Mouse (Mus musculus): Measurements from ENCODE around the gene Dnttip1. TPM values are rescaled to one million over a fixed set of nuclear protein-coding genes. Genes with fewer than 3 reads are reported as not detected.

Dnttip1 gene
- polyA plus RNA-seq, 1 experiment from 2014 or later: 82.0 TPM

DNA sequence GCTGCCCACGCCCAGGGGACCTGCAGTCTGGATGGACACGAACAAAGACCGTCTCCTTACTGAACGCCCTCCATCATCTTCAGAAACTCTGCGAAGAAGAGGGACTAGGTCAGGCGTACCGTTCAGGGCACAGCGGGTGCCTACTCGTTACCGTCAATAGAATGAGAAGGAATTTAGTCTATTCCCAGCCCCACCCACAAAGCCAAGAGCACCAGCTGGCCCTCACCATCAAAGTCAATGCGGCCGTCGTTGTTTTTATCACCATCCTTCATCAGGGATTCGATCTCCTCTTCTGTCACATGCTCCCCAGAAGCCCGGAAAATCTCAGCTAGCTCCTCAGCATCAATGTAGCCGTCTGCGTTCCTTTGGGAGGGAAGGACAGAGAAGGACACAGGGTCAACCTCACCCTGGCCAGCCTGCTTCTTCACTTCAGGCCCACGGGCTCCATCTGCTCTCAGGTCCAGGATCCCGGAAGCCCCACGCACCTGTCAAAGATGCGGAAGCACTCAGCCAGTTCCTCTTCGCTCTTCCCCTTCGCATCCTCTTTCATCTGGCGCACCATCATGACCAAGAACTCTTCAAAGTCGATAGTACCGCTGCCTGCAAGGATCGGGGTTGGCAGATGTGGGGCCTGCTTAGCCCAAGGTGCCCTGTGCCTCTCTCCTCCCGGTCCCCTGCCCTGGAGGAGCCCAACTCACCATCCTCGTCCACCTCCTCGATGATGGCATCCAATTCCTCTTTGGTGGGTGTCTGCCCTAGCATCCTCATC lies 31.6 kb downstream of the Dnttip1 start:
- Histone ChIP-seq H3K9me3 (replicated peaks; ENCODE audit: control insufficient read depth, low read length) (no peaks in the 10 kb centered on the region; the same call in 1 of the 2 replicates), H3K4me1 (ENCODE audit: control insufficient read depth, insufficient read depth, low read length) (no peaks in the 10 kb centered on the region), H3K4me2 (ENCODE audit: low read depth, low read length) (no peak overlapping the region), H3K9ac (replicated peaks; ENCODE audit: low read length) (no peak overlapping the region), H3K27ac (replicated peaks; ENCODE audit: low read depth, low read length) (no peak overlapping the region), H3K4me3 (ENCODE audit: low read depth, low read length) (no peak overlapping the region), H3K36me3 (replicated peaks; ENCODE audit: control insufficient read depth, insufficient read depth, low read depth, low read length) (no peaks in the 10 kb centered on the region), H3K27me3 (ENCODE audit: control insufficient read depth, insufficient read depth, low read length) (no peaks in the 10 kb centered on the region)
- 87% methylated on average over 30 of the region's 30 CpGs for WGBS
- ATAC-seq (replicated peaks; ENCODE audit: insufficient number of reproducible peaks, low FRiP score, low TSS enrichment, low read depth) (no peak), DNase-seq (ENCODE audit: low spot score) (no peak)

DNA sequence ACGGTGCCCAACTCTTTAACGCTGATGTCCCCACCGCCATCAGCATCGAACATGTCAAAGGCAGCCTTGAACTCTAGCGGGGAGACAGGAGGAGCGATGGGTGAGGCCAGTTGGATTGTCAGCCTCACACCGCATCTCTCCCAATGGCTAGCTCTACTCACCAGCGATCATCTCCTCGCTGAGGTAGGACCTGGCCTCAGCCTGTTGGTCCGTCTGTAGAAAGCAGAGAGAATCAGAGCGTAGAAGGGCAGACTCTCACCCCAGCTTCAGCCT lies 32.2 kb downstream of the Dnttip1 start:
- 93% methylated on average over 11 of the region's 11 CpGs for WGBS

DNA sequence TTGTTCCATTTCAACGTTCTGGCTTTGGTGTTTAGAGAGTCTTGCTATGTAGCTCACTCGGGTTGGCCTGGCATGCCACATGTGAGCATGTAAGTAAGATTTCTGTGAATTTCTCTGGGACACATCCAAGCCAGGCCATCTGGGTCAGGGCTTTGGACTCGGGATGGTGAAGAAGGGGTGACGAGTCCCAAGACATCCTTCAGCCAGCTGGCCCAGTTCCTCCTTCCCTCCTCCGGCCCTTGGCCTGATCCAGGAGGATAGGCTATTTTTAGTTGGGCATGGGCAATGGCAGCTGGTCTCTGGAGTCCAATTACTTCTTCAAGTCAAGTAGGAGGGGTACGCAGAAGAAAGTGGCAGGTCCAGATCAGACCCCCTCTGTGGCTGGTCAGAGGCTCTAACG lies 33.0 kb downstream of the Dnttip1 start:
- no peaks in the 10 kb centered on the region for H3K36me3 ChIP-seq (replicated peaks; ENCODE audit: control insufficient read depth, insufficient read depth, low read depth, low read length)
- no peaks in the 10 kb centered on the region for H3K27me3 ChIP-seq (ENCODE audit: control insufficient read depth, insufficient read depth, low read length)
- DNase-seq (ENCODE audit: low spot score) (no peak), ATAC-seq (replicated peaks; ENCODE audit: insufficient number of reproducible peaks, low FRiP score, low TSS enrichment, low read depth) (no peak)
- H3K27ac ChIP-seq (replicated peaks; ENCODE audit: low read depth, low read length): no peak overlapping the region
- no peak overlapping the region for H3K4me3 ChIP-seq (ENCODE audit: low read depth, low read length)
- H3K4me1 ChIP-seq (ENCODE audit: control insufficient read depth, insufficient read depth, low read length): no peaks in the 10 kb centered on the region
- H3K9ac ChIP-seq (replicated peaks; ENCODE audit: low read length): no peak overlapping the region
- no peak overlapping the region for H3K4me2 ChIP-seq (ENCODE audit: low read depth, low read length)
- no peaks in the 10 kb centered on the region; the same call in 1 of the 2 replicates for H3K9me3 ChIP-seq (replicated peaks; ENCODE audit: control insufficient read depth, low read length)
- WGBS: 78% methylated on average over 7 of the region's 7 CpGs

More for the DNA sequence above, 32.2 kb downstream of the Dnttip1 start:
- Histone ChIP-seq H3K27me3 (ENCODE audit: control insufficient read depth, insufficient read depth, low read length) (no peaks in the 10 kb centered on the region), H3K27ac (replicated peaks; ENCODE audit: low read depth, low read length) (no peak overlapping the region), H3K36me3 (replicated peaks; ENCODE audit: control insufficient read depth, insufficient read depth, low read depth, low read length) (no peaks in the 10 kb centered on the region), H3K4me1 (ENCODE audit: control insufficient read depth, insufficient read depth, low read length) (no peaks in the 10 kb centered on the region), H3K4me3 (ENCODE audit: low read depth, low read length) (no peak overlapping the region), H3K4me2 (ENCODE audit: low read depth, low read length) (no peak overlapping the region), H3K9ac (replicated peaks; ENCODE audit: low read length) (no peak overlapping the region), H3K9me3 (replicated peaks; ENCODE audit: control insufficient read depth, low read length) (no peaks in the 10 kb centered on the region; the same call in 1 of the 2 replicates)
- ATAC-seq (replicated peaks; ENCODE audit: insufficient number of reproducible peaks, low FRiP score, low TSS enrichment, low read depth) (no peak), DNase-seq (ENCODE audit: low spot score) (no peak)

DNA sequence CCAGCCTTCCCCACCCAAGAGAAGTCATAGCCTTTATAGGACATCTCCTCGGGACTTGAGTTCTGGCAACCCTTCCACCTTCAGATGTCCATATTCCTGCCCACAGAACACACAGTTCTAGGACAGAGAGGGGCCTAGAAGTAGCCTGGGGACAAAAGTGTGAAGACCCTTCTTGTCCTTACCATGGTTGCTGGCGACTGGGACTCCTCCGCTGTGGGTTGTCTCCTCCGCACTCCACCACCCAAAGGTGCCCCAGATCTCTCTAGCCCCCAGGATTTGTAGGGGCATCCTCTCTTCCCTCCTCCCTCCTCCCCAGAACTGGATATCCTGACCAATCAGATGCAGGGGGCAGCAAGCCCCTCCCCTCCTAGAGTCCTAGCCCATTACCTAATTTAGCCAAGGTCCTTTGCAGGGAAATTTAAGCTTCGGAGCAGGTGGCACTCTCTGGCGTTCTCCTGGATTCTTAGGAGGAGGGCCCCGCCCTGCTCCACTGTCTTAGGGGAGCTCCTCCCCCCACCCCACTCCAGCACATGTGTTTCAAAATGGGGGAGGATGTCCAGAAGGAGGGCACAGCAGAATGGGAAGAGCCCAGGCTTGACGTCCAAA lies 33.8 kb downstream of the Dnttip1 start, which contains the start of gene Tnnc2:
Gene Tnnc2, minus strand, starts transcription at position 487 of the 606 bp plus-strand sequence.
- Histone ChIP-seq H3K36me3 (replicated peaks; ENCODE audit: control insufficient read depth, insufficient read depth, low read depth, low read length) (no peaks in the 10 kb centered on the region), H3K27ac (replicated peaks; ENCODE audit: low read depth, low read length) (no peak within 1 kb of the TSS)

GRCm38 (mm10) chr2:164781876-164782275 lies 36.1 kb downstream of the Dnttip1 start:
- 69% methylated on average over 4 of the region's 4 CpGs for WGBS
- no peak overlapping the region for H3K4me2 ChIP-seq (ENCODE audit: low read depth, low read length)
- H3K9ac ChIP-seq (replicated peaks; ENCODE audit: low read length): no peak overlapping the region
- DNase-seq (ENCODE audit: low spot score) (no peak), ATAC-seq (replicated peaks; ENCODE audit: insufficient number of reproducible peaks, low FRiP score, low TSS enrichment, low read depth) (no peak)
- no peak overlapping the region for H3K27ac ChIP-seq (replicated peaks; ENCODE audit: low read depth, low read length)
- H3K9me3 ChIP-seq (replicated peaks; ENCODE audit: control insufficient read depth, low read length): no peaks in the 10 kb centered on the region
- no peaks in the 10 kb centered on the region for H3K36me3 ChIP-seq (replicated peaks; ENCODE audit: control insufficient read depth, insufficient read depth, low read depth, low read length)
- H3K27me3 ChIP-seq (ENCODE audit: control insufficient read depth, insufficient read depth, low read length): no peaks in the 10 kb centered on the region
- H3K4me1 ChIP-seq (ENCODE audit: control insufficient read depth, insufficient read depth, low read length): no peaks in the 10 kb centered on the region
- H3K4me3 ChIP-seq (ENCODE audit: low read depth, low read length): no peak overlapping the region

More for the DNA sequence above, 33.8 kb downstream of the Dnttip1 start, which contains the start of gene Tnnc2:
- no peak within 1 kb of the TSS for H3K4me2 ChIP-seq (ENCODE audit: low read depth, low read length)
- H3K9me3 ChIP-seq (replicated peaks; ENCODE audit: control insufficient read depth, low read length): no peaks in the 10 kb centered on the region; the same call in 1 of the 2 replicates
- no peaks in the 10 kb centered on the region for H3K27me3 ChIP-seq (ENCODE audit: control insufficient read depth, insufficient read depth, low read length)
- H3K9ac ChIP-seq (replicated peaks; ENCODE audit: low read length): no peak within 1 kb of the TSS
- WGBS: 73% methylated on average over 8 of the region's 8 CpGs
- no peak within 1 kb of the TSS for H3K4me3 ChIP-seq (ENCODE audit: low read depth, low read length)
- no peak for ATAC-seq (replicated peaks; ENCODE audit: insufficient number of reproducible peaks, low FRiP score, low TSS enrichment, low read depth)
- DNase-seq (ENCODE audit: low spot score): no peak
- no peaks in the 10 kb centered on the region for H3K4me1 ChIP-seq (ENCODE audit: control insufficient read depth, insufficient read depth, low read length)

DNA sequence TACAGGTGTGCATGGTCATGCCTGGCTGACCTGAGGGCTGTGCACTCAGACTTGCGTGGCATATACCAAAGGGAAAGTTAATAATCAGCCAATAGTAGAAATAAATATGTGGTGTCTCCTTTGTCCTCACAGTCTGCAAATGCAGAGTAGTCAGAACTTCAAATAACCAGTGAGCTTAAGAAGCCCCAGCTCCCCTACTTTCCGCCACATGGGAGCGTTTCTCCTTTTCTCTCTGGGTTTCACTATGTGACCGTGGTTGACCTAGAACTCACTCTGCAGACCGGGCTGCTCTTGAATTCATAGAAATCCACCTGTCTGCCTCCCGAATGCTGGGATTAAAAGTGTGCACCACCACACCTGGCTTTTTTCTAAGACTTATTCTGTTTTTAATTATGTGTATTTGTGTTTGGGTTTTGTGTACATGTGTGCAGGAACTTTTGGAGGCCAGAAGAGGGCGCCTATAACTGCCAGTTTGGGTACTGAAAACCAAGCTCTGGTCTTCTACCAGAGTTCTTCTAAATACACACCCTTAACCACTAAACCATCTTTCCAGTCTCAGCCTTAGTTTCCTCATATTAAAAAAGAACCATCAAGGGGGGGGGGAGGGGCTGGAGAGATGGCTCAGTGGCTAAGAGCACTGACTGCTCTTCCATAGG lies 38.3 kb downstream of the Dnttip1 start:
- Histone ChIP-seq H3K4me3 (ENCODE audit: low read depth, low read length) (no peak overlapping the region), H3K9me3 (replicated peaks; ENCODE audit: control insufficient read depth, low read length) (no peaks in the 10 kb centered on the region), H3K4me2 (ENCODE audit: low read depth, low read length) (no peak overlapping the region), H3K9ac (replicated peaks; ENCODE audit: low read length) (no peak overlapping the region), H3K27ac (replicated peaks; ENCODE audit: low read depth, low read length) (no peak overlapping the region), H3K27me3 (ENCODE audit: control insufficient read depth, insufficient read depth, low read length) (no peaks in the 10 kb centered on the region), H3K4me1 (ENCODE audit: control insufficient read depth, insufficient read depth, low read length) (no peaks in the 10 kb centered on the region), H3K36me3 (replicated peaks; ENCODE audit: control insufficient read depth, insufficient read depth, low read depth, low read length) (no peaks in the 10 kb centered on the region)
- 75% methylated on average over 7 of the region's 7 CpGs for WGBS
- DNase-seq (ENCODE audit: low spot score) (peak; percentile 30), ATAC-seq (replicated peaks; ENCODE audit: insufficient number of reproducible peaks, low FRiP score, low TSS enrichment, low read depth) (no peak)

GRCm38 (mm10) chr2:164784869-164785420 lies 39.2 kb downstream of the Dnttip1 start:
- H3K9ac ChIP-seq (replicated peaks; ENCODE audit: low read length): peak overlapping the region; percentile 75
- ATAC-seq (replicated peaks; ENCODE audit: insufficient number of reproducible peaks, low FRiP score, low TSS enrichment, low read depth) (no peak), DNase-seq (ENCODE audit: low spot score) (no peak)
- no peaks in the 10 kb centered on the region for H3K4me1 ChIP-seq (ENCODE audit: control insufficient read depth, insufficient read depth, low read length)
- WGBS: 21% methylated on average over 7 of the region's 7 CpGs
- H3K4me3 ChIP-seq (ENCODE audit: low read depth, low read length): peak overlapping the region; percentile 66
- H3K4me2 ChIP-seq (ENCODE audit: low read depth, low read length): peak overlapping the region; percentile 98
- no peaks in the 10 kb centered on the region for H3K36me3 ChIP-seq (replicated peaks; ENCODE audit: control insufficient read depth, insufficient read depth, low read depth, low read length)
- no peak overlapping the region for H3K27ac ChIP-seq (replicated peaks; ENCODE audit: low read depth, low read length)
- H3K9me3 ChIP-seq (replicated peaks; ENCODE audit: control insufficient read depth, low read length): no peaks in the 10 kb centered on the region
- no peaks in the 10 kb centered on the region for H3K27me3 ChIP-seq (ENCODE audit: control insufficient read depth, insufficient read depth, low read length)

Measured in embryonic facial prominence, embryonic 11.5 days (tissue).